Mouse (Mus musculus) cerebellum, adult (tissue): ENCODE results near the gene Gpr137.

Source experiments
- ATAC-seq: cut with Nextera tagmentation; 2 replicates; pipeline ENCODE4 v1.9.2; 2017; ENCODE audit warnings: mild to moderate bottlenecking, moderate library complexity, mixed read lengths; ENCODE audit not compliant: insufficient number of reproducible peaks, low FRiP score, low TSS enrichment

Gpr137 gene

DNA sequence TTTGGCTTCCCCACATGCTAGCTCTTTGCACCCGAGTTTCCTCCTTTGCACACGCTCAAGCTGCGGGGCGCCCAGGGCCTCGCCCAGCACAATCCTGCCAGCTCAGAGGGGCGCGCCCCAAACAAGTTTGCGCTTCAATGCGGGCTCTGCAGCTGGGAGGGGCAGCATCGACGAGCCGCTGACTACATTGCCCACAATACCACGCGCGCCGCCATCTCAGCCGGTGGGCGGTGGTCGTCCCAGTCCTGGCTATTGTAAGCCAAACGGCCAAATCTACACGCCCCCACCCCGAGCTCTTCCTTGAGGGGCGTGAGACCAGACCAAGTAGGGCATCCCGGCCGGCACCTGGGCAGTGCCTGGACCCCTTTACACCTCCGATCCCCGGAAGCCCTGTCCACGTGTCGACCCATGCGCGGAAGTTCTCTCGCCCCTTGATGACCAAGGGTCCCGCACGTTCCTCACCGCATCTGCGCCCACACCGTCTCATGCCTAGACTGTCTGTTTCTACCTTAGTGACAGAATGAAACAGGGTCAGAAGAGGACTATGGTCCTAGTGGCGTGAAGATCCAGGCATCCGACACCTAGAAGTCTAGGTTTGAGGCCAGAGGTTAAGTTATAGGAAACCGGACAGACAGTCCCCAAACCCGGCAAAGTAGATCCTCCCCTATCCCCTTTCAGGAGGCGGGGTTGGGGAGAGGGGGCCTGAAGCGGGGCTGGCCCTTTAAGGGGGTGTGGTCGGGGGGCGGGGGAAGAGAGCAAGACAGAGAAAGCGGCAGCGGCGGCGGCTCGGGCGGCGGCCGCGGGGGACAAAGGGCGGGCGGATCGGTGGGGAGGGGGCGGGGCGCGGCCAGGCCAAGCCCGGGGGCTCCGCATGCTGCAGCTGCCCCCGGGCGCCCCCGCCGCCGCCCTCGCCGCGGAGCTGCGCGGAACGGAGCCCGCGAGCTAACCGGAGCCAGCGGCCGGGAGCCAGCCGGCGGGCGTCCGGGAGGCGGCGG, 32.2 kb upstream of the Gpr137 start, which contains the start of gene Ppp1r14b:
TSS of gene Ppp1r14b (plus strand) at position 758 of the 995 bp plus-strand sequence.
- no peak for ATAC-seq

DNA sequence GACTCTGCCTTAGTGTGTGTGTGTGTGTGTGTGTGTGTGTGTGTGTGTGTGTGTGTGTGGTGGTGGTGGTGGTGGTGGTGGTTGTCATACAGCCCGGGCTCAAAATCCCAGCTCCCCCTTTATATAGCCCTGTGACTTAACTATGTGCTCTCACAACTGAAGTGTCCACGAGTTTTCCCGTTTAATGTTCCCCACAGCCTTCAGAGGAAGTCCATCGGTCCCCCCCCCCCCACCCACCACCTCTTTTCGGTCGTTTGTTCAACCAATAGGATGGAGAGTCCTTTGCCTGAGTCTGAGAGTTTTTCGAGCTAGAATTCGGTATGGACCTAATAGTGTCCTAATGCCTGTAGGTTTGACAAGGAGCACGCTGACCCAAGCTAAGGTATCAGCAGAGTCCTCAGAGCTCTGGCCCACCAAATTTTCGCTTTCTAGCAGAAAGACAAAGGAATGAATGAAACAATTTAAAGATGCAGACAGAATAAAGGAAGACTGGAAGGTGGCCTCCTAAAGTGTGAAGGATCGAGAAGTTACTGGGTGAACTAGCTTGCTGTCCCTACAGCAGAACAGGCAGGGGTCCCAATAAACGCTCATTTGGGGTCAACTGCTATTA, 31.4 kb upstream of the Gpr137 start:
- no peak for ATAC-seq

DNA sequence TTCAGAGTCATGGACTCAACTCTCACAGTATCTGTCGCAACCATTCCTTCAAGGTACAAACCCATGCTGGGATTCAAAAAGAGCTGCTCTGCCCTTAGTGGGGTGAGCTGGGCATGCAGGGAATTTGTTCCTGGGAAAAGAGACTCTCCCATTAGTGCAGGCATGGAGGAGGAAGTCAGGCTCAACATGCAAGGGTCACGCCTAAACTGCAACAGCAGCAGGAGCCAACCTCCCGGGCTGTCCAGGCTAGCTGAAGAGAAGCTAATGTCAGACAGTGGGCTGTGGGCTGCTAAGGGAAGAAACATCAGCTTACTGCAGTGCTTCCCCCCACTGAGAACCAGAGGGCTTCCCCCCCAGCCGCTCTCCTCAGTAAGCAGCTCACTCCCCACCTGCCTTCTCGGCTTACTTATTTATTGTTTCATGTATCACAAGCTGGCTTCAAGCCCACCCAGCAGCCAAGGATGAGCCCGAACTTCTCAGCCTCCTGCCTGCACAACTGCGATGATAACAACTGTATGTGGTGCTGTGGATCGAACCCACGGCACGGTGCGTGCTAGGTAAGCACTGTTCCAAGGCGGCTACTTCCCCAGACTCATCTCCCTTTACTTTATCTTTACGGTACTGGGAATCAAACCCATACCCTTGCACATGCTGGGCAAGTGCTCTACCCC, 30.1 kb upstream of the Gpr137 start:
- ATAC-seq = no peak

DNA sequence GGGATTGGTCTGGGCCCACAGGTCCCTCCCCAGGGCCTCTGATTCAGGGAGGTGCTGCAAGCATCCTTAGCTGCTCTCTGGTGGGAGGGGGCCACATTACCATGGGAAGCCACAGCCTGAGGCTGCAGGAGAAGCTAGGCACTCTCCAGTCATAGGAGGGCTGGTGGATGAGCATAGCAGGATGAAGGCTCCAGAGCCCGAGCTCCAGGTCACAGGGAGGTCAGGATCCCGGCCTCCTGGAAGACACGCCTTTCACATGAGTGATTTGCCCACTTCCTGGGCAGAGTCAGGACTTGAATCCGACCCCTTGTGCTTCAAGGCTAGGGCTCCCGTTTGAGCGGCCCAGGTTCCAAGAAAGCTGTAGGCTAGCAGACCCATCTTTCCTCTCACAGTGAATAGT, 29.4 kb upstream of the Gpr137 start:
- ATAC-seq = no peak

DNA sequence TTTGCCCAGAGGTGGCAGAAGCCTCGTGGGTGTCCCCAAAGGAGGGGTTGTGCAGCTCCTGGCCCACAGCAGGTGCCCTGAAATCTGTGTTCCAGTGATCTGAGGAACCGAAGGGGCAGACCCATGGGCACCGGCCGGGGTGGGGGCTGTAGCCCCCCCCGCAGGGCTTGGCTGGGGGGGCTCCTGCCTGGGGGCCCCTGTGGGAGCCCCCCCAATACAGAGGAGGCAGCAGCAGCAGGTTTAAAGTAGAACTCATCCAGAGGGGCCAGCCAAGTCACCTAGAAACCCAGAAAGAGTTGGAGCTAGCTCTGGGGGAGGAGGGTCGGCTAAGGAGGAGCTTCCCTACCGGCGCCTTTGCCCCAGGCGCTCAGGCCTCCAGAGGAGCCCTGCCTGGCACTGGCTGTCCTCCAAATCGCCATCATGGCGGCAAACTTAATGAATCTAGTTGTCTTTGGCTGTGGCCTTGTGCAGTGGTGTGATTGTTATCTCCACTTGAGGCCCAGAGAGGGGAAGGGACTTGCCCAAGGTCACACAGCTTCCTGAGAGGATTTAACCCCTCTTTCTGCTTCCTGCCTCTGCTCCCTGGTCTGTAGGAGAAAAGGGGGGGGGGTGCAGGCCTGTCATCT, 28.3 kb upstream of the Gpr137 start:
- ATAC-seq = no peak

DNA sequence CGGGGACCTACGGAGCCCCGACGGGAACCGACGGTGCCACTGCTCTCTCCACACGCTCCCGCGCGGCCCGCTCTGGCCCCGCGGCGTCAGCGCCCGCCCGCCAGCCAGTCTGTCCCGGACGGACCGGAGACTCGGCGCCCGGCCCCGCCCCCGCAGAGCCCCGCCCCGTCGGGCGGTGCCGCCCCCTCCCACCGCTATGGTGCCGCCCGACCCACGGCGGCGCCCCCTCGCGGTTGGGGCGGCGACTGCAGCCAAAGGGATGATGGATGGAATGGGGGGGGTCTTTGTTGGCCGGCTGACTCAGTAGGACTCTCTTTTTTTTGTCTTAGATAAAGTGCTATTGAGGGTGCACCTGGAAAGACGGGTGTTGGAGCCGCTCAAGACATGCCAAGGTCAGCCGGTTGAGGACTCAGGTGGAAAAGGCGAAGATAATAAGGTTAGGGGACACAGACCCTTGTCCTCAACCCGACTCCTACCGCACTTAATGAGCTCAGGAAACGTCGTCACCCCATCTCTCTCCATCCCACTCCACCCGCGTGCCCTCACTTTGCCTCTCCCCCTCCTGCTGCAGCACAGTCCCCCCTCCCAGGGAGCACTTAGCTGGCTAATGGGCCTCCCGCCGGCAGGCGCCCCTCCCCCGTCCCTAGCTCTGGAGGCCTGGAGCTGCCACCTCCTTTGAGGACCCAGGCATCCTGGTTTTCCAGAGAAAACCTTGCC, 27.5 kb upstream of the Gpr137 start:
- no peak for ATAC-seq

DNA sequence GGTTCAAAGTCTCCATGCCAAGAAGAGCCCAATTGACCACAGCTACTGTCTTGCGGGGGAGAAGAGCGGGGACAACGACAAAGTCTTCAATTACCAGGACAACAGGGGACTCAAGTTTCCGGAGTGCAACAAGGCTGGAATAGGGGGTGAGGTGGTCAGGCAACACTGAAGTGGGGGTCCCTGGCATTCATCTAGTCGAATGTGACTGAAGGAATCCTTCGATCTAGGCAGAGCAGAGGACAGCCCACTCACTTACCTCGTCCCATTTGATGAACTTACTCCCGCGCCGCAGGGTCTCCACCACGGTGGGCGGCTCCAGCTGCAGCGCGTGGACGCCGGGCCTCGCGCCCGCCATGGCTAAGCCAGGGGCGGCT, 27.0 kb upstream of the Gpr137 start:
- ATAC-seq = no peak

DNA sequence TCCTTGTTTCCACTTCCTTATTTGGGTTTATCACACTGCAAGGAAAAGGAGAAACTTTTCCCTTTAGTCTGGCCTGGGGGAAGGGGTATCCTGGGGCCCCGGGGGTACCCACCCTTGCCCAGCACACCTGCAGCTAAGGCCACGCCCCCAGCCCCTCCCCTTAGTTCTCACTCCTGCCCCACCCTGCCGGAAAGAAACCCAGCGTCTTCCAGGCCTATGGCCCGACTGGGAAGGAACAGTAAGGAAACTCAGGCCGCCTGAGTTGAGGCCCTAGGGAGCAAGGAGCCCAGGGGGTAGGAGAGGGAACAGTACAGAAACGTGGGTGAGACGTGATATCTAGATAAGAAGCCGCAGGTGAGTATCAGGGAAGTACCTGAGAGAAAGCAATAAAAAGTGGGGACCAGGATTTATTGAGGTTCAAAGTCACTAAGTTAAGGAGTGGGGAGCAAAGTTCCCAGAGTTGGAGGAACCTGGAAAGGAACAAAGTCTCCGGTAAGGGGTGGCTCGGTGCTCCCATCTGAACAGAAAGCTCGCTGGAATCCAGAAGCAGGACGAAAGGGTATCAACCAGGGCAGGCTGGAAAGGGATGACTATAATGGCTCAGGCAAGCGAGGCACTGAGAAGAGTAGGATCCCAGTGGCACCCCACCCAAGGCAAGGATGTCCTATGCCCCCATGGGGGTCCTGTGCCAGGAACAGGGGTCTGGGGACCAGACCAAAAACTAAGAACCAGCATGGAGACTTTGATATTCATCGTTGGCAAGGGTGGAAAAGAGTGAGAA, 26.4 kb upstream of the Gpr137 start:
- ATAC-seq = no peak

DNA sequence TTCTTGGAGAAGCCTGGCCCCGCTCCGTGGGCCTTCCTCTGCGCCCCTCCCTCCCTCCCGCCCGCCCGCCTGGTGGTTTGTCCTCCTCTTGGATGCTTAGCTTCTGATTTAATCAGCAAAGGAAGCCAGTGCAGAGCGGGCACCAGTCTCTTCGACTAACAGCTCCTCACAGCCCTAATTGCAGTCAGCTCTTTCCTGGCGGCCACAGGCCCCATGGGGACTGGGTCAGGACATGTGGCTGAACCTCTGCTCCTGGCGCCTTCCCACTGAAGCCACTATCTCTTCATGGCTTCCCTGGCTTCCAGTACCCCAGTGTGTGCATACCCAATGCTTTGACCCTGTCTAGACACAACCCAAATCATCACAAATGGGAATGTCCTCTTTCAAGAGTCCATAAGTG, 14.2 kb upstream of the Gpr137 start:
- no peak for ATAC-seq

DNA sequence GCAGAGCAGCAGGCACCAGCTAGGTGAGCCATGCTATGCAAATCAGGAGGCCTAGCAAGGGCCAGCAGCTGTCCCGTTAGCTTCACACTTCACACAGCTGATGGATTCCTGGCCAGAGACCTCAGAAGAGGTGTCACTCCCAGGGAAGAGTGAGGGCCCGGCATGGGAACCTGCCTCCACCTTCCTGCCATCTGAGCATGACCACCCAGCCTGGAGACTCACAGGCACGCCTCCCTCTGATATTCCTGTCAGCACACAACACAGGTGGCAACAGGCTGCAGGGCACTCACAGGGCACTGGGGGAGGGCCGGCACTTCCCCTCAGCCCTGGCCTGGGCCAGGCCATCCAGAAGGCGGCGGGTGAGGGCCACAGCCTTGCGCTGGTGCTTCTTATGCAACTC, 13.1 kb upstream of the Gpr137 start:
- ATAC-seq = no peak

DNA sequence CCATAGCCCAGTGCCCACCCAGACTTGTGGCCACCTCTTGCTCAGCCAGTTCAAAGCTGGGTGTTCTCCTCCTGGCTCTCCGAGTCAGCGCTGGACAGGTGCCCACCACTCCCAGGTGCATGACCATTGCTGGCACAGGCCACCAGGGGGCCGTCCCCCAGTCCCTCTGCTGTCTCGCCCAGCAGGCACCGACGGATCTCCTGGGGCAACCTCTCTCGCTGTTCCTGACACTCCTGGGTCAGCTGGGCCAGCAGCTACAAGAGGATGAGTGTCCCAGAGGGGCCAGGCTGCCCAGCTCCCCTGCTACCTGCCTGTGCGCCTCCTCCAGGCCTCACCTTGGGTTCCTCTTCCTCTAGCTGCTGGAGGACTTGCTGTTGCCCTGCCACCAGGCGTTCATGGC, 11.8 kb upstream of the Gpr137 start:
- ATAC-seq = no peak

DNA sequence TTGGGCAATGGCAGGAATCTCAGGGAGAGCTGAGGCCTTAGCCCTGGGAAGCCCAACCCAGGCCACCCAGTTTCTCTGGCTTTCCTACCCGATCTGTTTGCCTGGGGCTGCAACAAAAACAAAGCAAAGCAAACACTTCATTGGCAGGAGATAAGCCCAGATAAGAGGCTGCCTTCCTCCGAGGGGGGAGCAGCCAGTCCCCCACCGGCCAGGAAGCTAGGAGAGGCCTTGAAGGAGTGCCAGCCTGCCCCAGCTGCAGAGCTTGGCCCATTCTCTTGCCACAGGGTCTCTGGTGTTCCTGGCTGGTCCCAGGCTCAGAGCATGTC, 10.4 kb upstream of the Gpr137 start:
- no peak for ATAC-seq

DNA sequence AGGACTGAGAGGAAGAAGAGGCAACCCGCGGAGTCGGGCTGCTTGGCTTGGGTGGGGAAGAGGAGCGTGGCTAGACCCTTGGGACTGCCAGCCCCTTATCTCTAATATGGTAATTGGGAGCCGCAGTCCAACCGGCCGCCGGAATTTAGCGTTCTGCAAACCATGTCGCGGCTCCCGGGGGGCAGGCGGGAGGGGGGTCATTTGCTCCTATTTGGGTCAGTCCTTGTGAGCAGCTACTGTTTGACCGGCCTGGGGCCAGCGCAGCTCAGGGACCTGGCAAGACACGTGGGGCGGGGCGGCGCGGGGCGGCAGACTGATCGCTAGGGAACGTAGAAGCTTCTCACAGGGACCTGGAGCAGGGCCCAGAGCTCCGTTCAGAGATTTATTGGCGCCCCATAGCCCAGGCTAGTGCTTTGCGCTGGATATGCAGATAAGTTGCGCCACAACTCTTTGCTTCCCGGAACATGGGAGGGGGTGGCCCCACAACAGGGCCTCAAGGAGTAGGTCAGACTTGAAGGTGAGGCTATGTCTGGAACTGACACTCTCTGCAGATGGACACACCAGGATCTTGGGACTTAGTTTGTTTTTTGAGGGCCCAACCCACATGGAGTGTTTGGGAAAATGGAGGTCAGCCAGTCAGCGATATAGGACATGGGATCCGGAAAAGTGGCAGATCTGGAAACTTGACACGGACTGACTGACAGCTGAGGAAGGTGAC, 9.9 kb upstream of the Gpr137 start:
- ATAC-seq = 0 out of 2 replicates have a peak, but pooled peaks have one; percentile 19

DNA sequence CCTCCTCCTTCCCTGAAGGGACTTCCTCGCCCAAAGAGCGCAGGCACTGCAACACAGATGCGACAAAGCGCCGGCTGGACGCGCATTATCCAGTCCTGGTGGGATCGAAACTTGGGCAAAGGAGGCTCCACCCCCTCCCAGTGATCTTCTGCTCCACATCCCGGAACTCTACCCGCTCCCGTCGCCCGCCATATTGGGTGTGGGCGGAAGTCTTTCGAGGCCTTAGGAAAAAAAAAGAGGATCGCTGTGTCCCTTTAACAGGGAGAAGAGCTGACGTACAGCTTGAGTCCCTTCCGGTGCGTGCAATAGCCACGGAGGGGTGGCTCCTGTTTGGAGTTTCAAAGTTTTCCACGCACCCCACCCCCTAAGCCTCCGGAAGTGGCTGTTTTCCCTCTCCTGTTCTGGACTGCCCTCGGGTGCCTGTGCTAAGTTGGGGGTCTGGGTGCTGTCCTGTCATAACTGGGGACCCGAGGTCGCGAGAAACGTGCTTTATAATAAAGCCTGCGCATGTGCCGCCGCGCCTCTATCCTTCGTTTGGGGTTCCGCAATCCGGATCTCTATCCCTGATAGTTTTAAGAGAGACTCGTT, 9.2 kb upstream of the Gpr137 start:
- ATAC-seq = peak; percentile 77

DNA sequence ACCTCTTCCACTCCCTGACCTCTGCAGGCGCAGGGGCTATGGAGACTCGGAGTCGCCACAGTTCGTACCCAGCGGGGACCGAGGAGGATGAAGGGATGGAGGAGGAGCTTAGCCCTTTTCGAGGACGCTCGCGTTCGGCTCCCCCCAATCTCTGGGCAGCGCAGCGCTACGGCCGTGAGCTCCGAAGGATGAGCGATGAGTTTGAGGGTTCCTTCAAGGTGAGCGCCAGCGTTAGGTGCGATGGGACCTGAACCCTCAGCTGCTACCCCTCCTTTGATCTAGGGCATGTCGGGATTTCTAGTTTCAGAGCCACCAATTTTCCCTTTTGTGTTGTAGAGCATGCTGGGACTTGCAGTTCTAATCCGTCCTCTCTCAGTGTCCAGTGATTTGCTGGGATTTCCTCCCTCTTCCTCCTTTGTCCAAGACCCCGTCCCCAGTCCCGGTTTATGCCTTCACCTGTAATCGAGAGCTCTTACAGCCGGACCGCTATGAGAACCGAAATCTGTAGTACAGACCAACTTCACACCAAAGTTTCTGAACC, 8.4 kb upstream of the Gpr137 start:
- peak; percentile 16; the same call in 1 of the 2 replicates for ATAC-seq

DNA sequence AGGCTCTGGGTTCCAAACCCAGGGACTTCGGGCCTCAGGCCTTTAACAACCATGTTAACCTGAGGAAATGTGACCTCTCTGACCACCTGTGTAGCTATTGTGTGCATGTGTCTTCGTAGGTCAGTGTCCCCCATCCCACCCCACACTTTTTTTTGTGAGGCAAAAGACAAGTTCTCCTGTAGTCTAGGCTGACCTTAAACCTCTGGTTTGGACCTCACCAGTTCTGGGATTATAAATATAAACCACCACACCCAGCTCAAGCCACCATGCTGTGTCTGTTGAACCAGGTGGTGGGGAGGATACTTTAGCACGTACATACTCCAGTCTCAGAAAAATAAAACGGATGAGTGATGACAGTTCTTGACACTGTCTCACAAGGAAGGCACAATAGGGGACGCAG, 7.7 kb upstream of the Gpr137 start:
- no peak for ATAC-seq

DNA sequence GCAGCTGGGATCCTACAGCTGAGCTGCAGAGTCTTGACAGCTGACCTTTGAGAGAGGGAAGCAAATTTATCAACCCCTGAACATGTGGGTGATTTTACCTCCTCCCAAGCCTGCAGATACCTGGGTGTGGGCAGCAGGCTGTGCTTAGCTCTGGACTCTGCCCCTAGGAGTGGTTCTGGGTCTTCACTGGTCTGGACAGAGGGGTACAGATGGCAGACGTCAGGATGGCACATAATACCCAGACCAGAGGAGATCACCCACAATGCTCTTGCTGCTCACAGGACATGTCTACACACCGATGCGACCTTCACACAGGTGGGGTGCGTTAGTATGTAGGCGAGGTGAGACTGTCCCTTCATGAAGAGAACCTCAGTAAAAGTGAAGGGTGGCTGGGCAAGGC, 7.3 kb upstream of the Gpr137 start:
- no peak for ATAC-seq

DNA sequence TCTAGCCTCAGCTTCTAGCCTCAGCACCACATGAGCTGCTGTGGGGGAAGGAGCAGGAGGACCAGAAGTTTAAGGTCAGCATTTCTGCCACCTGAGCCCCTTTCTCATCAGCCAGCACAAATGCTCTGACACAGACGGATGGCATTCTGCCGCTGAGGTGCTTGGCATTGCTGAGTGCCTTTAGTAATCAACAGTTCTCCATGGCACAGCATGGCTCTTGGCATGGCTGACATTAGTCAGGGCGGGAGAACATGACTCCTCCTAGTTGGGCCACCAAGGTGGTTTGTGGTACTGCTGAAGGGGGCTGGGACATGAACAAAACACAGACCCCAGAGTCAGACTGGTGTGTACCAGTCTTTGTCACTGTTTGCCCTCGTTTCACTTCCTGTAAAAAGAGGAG, 5.9 kb upstream of the Gpr137 start:
- ATAC-seq = no peak
